ENCODE assay signal across 8 mouse cellular contexts in the genomic region with DNA sequence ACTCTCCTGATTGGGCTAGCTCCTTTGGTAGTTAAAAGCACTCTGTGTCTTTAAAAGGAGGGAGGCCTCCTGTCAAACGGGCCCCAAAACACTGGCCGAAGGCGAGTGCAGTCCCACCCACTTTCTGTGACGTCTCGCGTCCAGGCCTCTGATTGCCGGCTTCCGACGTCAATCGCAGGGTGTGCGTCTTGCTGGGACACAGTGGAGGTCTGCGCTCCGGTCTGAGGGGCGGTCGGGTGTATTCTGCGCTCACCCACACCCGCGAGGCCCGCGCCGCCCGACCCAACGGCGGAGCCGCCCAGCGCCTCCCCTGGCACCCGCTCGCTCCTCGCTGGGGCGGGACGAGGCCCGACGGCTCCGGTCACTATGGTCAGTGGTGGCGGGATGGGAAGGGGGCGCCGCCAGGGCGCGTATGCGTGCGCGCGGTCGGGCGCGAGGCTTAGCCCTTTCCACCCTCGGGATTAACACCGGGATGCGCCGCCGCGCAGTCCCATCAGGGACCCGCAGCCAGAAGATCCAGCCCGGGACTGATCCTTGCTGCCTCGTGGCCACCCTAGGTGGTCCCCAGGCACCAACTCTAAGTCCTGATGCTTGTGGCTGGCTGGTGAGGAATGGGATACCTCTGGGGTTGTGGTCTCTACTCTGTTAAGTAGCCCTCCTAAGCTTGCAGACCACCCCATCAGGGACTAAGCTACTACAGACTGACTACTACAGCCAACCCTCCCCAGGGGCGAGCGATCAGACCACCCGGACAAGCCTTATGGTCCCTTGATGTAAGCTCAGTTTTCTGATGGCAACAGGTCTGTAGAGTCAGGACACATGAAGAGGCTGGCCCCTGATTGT. TPM values are rescaled to one million over a fixed set of nuclear protein-coding genes. Genes with fewer than 3 reads are reported as not detected.
A peak's percentile ranks its signal among the peaks of the same experiment; 100 is the strongest.
DNase-seq lines count a peak whose midpoint lies in the region; ATAC-seq and TF ChIP-seq lines count a peak whose summit lies in the region.

Otub2 (plus strand) TSS at position 178 of the 843 bp plus-strand sequence.

- intact Hi-C loops in gastrocnemius, adult 2 months (cut with DNase I): no loop called here
- intact Hi-C loops in left cerebral cortex, adult 2 months (cut with DNase I): no loop called here

- H3K36me3 ChIP-seq in hindbrain, postnatal 0 days (ENCODE audit: insufficient read depth, low read length): no peaks in the 10 kb centered on the region

- peak; percentile 99 for ATAC-seq in hindbrain, postnatal 0 days
- ATAC-seq in megakaryocyte, adult 5-6 weeks (ENCODE audit: poor library complexity, severe bottlenecking): peak; percentile 97

- peaks cover 7% of the 10 kb centered on the region; the same call in 1 of the 2 replicates for H3K4me1 ChIP-seq in hindbrain, postnatal 0 days (ENCODE audit: insufficient read depth, low read length)

- peak within 1 kb of the TSS; percentile 76 for H3K9ac ChIP-seq in hindbrain, postnatal 0 days (replicated peaks; ENCODE audit: low read length)

- DNase-seq in WW6 (ENCODE audit: low read depth, low spot score): peak; percentile 85
- peak; percentile 94 to 98 for DNase-seq in cerebellum, postnatal 4 days (ENCODE audit: low spot score in 2 of 2)
- peak; percentile 97 for DNase-seq in gastrocnemius, adult 2 months
- DNase-seq in hindbrain, postnatal 0 days (ENCODE audit: low spot score): peak; percentile 98
- DNase-seq in left cerebral cortex, adult 2 months (ENCODE audit: extremely low spot score in 1 of 2, low spot score in 2 of 2): peak; percentile 98
- DNase-seq in right cerebral cortex, adult 2 months (ENCODE audit: low spot score in 2 of 2): peak; percentile 98
- DNase-seq in urinary bladder, postnatal 14 days (ENCODE audit: low spot score): peak; percentile 97

- H3K27ac ChIP-seq in gastrocnemius, adult 2 months: peak within 1 kb of the TSS; percentile 86
- H3K27ac ChIP-seq in hindbrain, postnatal 0 days: peak within 1 kb of the TSS; percentile 57
- peak within 1 kb of the TSS; percentile 87 for H3K27ac ChIP-seq in left cerebral cortex, adult 2 months

- H3K4me2 ChIP-seq in hindbrain, postnatal 0 days (ENCODE audit: low read depth, low read length): peak within 1 kb of the TSS; percentile 88

- H3K27me3 ChIP-seq in hindbrain, postnatal 0 days (ENCODE audit: insufficient read depth, low read length): no peaks in the 10 kb centered on the region

- under 1% methylated on average over 58 of the region's 58 CpGs for WGBS in hindbrain, postnatal 0 days

- H3K9me3 ChIP-seq in hindbrain, postnatal 0 days (ENCODE audit: low read length): no peaks in the 10 kb centered on the region

- H3K4me3 ChIP-seq in gastrocnemius, adult 2 months: peak within 1 kb of the TSS; percentile 75
- peak within 1 kb of the TSS; percentile 69 for H3K4me3 ChIP-seq in hindbrain, postnatal 0 days (ENCODE audit: low read length)
- H3K4me3 ChIP-seq in left cerebral cortex, adult 2 months: peak within 1 kb of the TSS; percentile 71

- TF ChIP-seq CTCF in gastrocnemius, adult 2 months (IDR thresholded peaks at IDR 0.05): no peak; the same call in 1 of the 2 replicates
- no peak for TF ChIP-seq CTCF in hindbrain, postnatal 0 days (IDR thresholded peaks at IDR 0.05; ENCODE audit: low read depth)
- no peak; the same call in 1 of the 2 replicates for TF ChIP-seq CTCF in left cerebral cortex, adult 2 months (IDR thresholded peaks at IDR 0.05)

RNA-seq across cellular contexts. Expression of gene Otub2, which starts in this region (rescaled TPM):
- 1 to 10 TPM; 5.7 to 7.3 TPM for total RNA-seq in gastrocnemius, adult 2 months (2021)
- total RNA-seq in hindbrain, postnatal 0 days (2014; rRNA removed): 21.0 and 27.6 TPM in 2 replicates
- 17.3 and 18.5 TPM in 2 replicates for polyA plus RNA-seq in hindbrain, postnatal 0 days (2015; fragmentation: Nextera tagmentation; extraction: Ambion mirVana)
- total RNA-seq in left cerebral cortex, adult 2 months (2021): 10 to 100 TPM; 34.2 to 35.1 TPM
- 1.1 and 1.4 TPM in 2 replicates for total RNA-seq in megakaryocyte, adult 5-6 weeks (2015)
- 0.77 and 1.1 TPM in 2 replicates for total RNA-seq in megakaryocyte, adult 5-6 weeks (2017)

Comparison
In these comparisons a context has a peak if more than half of its experiments do, and no peak if none do; other contexts are left out.
1. Peak in every context shown above with its lines: DNase-seq, ATAC-seq, H3K4me3 ChIP-seq and H3K27ac ChIP-seq.